Mouse (Mus musculus): ENCODE measurements around the gene H2-T22. TPM values are rescaled to one million over a fixed set of nuclear protein-coding genes. Genes with fewer than 3 reads are reported as not detected.

H2-T22 gene
- polyA plus RNA-seq, 1 experiment from 2014 or later, result 18.4 TPM

DNA sequence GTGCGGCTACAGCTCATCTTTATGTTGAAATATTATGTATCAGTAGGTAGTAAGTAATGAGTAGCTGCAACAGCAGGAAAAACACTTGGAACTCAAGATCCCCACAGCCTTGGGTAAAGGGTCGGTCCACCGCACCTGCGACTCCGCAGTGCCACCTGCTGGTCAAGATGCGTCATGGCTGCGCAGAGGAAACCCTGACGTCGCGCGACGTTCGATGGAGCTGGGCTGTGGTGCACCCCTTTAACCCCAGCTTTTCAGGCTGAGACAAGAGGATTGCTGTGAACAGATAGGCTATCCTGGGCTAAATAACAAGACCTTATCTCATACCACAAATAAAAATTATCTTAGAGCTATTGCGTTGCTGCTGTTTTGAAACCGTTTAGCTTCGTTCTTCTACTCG is 48.9 kb downstream of the H2-T22 start:
- 6% methylated on average over 17 of the region's 17 CpGs for WGBS
- Histone ChIP-seq H3K9me3 (no peaks in the 10 kb centered on the region), H3K36me3 (peaks cover 10% of the 10 kb centered on the region), H3K4me1 (peaks cover 19% of the 10 kb centered on the region), H3K9ac (no peak overlapping the region), H3K27me3 (no peaks in the 10 kb centered on the region), H3K4me2 (peak overlapping the region; percentile 70), H3K27ac (no peak overlapping the region), H3K4me3 (peak overlapping the region; percentile 55)
- ATAC-seq (ENCODE audit: borderline replicate concordance, extremely low read depth, low FRiP score, low TSS enrichment), result peak; percentile 69; the same call in 1 of the 2 replicates

DNA sequence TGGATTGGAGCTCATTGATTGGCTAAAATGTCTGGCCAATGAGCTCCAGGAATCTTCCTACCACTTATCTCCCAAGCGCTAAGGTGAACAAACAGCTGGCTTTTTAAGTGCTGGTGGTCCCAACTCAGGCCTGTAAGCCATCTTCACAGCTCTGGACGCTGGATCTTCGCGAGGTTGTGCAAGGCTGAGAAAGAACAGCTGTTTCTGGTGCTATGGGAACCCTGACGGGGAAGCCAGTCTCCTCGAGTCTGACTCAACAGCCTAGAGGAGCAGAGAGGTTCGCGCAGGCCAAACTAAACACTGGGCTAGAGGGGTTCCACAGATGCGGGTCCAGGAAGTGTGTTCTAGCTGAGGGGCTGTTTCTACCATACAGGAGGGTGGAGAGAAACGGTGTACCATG is 50.8 kb downstream of the H2-T22 start:
- no peaks in the 10 kb centered on the region for H3K27me3 ChIP-seq
- no peak overlapping the region for H3K9ac ChIP-seq
- no peaks in the 10 kb centered on the region for H3K9me3 ChIP-seq
- 20% methylated on average over 10 of the region's 10 CpGs for WGBS
- H3K4me3 ChIP-seq, result no peak overlapping the region
- H3K36me3 ChIP-seq, result peaks cover 29% of the 10 kb centered on the region
- H3K4me2 ChIP-seq, result no peak overlapping the region
- H3K27ac ChIP-seq, result no peak overlapping the region
- no peak for ATAC-seq (ENCODE audit: borderline replicate concordance, extremely low read depth, low FRiP score, low TSS enrichment)
- peaks cover 10% of the 10 kb centered on the region; the same call in 1 of the 2 replicates for H3K4me1 ChIP-seq

Other genes with a start within 250 kb of the H2-T22 start
- 17.9 and 21.0 TPM in 2 replicates for gene Ier3, start 221.1 kb downstream of the H2-T22 start, polyA plus RNA-seq (2015; fragmentation: Nextera tagmentation; extraction: Ambion mirVana)
- gene Flot1, start 219.5 kb downstream of the H2-T22 start, polyA plus RNA-seq (2015; fragmentation: Nextera tagmentation; extraction: Ambion mirVana), result 50.1 and 54.4 TPM in 2 replicates
- 1,042 and 1,079 TPM in 2 replicates for gene Tubb5, start 204.4 kb downstream of the H2-T22 start, polyA plus RNA-seq (2015; fragmentation: Nextera tagmentation; extraction: Ambion mirVana)
- 24.1 and 24.7 TPM in 2 replicates for gene Mdc1, start 201.2 kb downstream of the H2-T22 start, polyA plus RNA-seq (2015; fragmentation: Nextera tagmentation; extraction: Ambion mirVana)
- 71.0 and 73.3 TPM in 2 replicates for gene Nrm, start 181.4 kb downstream of the H2-T22 start, polyA plus RNA-seq (2015; fragmentation: Nextera tagmentation; extraction: Ambion mirVana)
- 21.3 and 23.4 TPM in 2 replicates for gene Ppp1r18, start 177.2 kb downstream of the H2-T22 start, polyA plus RNA-seq (2015; fragmentation: Nextera tagmentation; extraction: Ambion mirVana)
- 42.0 and 42.1 TPM in 2 replicates for gene Dhx16, start 162.9 kb downstream of the H2-T22 start, polyA plus RNA-seq (2015; fragmentation: Nextera tagmentation; extraction: Ambion mirVana)
- gene 2310061I04Rik, start 145.3 kb downstream of the H2-T22 start, polyA plus RNA-seq (2015; fragmentation: Nextera tagmentation; extraction: Ambion mirVana), result 20.5 and 21.2 TPM in 2 replicates
- gene Atat1, start 132.7 kb downstream of the H2-T22 start, polyA plus RNA-seq (2015; fragmentation: Nextera tagmentation; extraction: Ambion mirVana), result 58.3 and 63.6 TPM in 2 replicates
- gene Mrps18b, start 126.4 kb downstream of the H2-T22 start, polyA plus RNA-seq (2015; fragmentation: Nextera tagmentation; extraction: Ambion mirVana), result 73.9 and 77.5 TPM in 2 replicates
- 35.9 and 38.2 TPM in 2 replicates for gene Ppp1r10, start 126.3 kb downstream of the H2-T22 start, polyA plus RNA-seq (2015; fragmentation: Nextera tagmentation; extraction: Ambion mirVana)
- 71.6 and 87.8 TPM in 2 replicates for gene Abcf1, start 73.0 kb downstream of the H2-T22 start, polyA plus RNA-seq (2015; fragmentation: Nextera tagmentation; extraction: Ambion mirVana)
- 49.4 and 50.3 TPM in 2 replicates for gene Gnl1, start 62.9 kb downstream of the H2-T22 start, polyA plus RNA-seq (2015; fragmentation: Nextera tagmentation; extraction: Ambion mirVana)
- 29.3 and 32.4 TPM in 2 replicates for gene Prr3, start 62.5 kb downstream of the H2-T22 start, polyA plus RNA-seq (2015; fragmentation: Nextera tagmentation; extraction: Ambion mirVana)
- 2.2 and 3.2 TPM in 2 replicates for gene H2-T24, start 22.2 kb downstream of the H2-T22 start, polyA plus RNA-seq (2015; fragmentation: Nextera tagmentation; extraction: Ambion mirVana)
- 6.1 and 8.4 TPM in 2 replicates for gene H2-T23, start 9.9 kb downstream of the H2-T22 start, polyA plus RNA-seq (2015; fragmentation: Nextera tagmentation; extraction: Ambion mirVana)
- not detected in 2 replicates for gene Gm6034, start 214 bp upstream of the H2-T22 start, polyA plus RNA-seq (2015; fragmentation: Nextera tagmentation; extraction: Ambion mirVana)
- not detected in 2 replicates for gene Gm11127, start 15.6 kb upstream of the H2-T22 start, polyA plus RNA-seq (2015; fragmentation: Nextera tagmentation; extraction: Ambion mirVana)
- not detected in 2 replicates for gene Gm19684, start 78.9 kb upstream of the H2-T22 start, polyA plus RNA-seq (2015; fragmentation: Nextera tagmentation; extraction: Ambion mirVana)
- 0.19 TPM in 1 of 2 replicates, not detected in the other for gene Gm7030, start 86.7 kb upstream of the H2-T22 start, polyA plus RNA-seq (2015; fragmentation: Nextera tagmentation; extraction: Ambion mirVana)
- 35.2 and 39.5 TPM in 2 replicates for gene Gm8909, start 125.8 kb upstream of the H2-T22 start, polyA plus RNA-seq (2015; fragmentation: Nextera tagmentation; extraction: Ambion mirVana)
- 0.59 and 0.71 TPM in 2 replicates for gene H2-T3, start 147.5 kb upstream of the H2-T22 start, polyA plus RNA-seq (2015; fragmentation: Nextera tagmentation; extraction: Ambion mirVana)
- gene Rpp21, start 215.3 kb upstream of the H2-T22 start, polyA plus RNA-seq (2015; fragmentation: Nextera tagmentation; extraction: Ambion mirVana), result 177 and 178 TPM in 2 replicates
- 15.1 and 15.8 TPM in 2 replicates for gene Trim39, start 229.5 kb upstream of the H2-T22 start, polyA plus RNA-seq (2015; fragmentation: Nextera tagmentation; extraction: Ambion mirVana)
- 0.17 and 0.19 TPM in 2 replicates for gene H2-M10.2, start 243.7 kb upstream of the H2-T22 start, polyA plus RNA-seq (2015; fragmentation: Nextera tagmentation; extraction: Ambion mirVana)

Measured in lung, embryonic 15.5 days (tissue).